Mouse (Mus musculus): ENCODE measurements around the gene Toporsl. TPM values are rescaled to one million over a fixed set of nuclear protein-coding genes. Genes with fewer than 3 reads are reported as not detected.

Gene Toporsl
- polyA plus RNA-seq, 1 experiment, result not detected

GRCm38 (mm10) chr4:52598180-52598881 is 2.3 kb downstream of the Toporsl start:
- 36% methylated on average over 7 of the region's 7 CpGs for WGBS
- no peak for DNase-seq

GRCm38 (mm10) chr4:52606923-52607322 is 10.8 kb downstream of the Toporsl start:
- 38% methylated on average over 3 of the region's 3 CpGs for WGBS
- no peaks in the 10 kb centered on the region for H3K27me3 ChIP-seq (replicated peaks; ENCODE audit: control insufficient read depth, insufficient read depth, low read length)
- no peaks in the 10 kb centered on the region for H3K36me3 ChIP-seq (ENCODE audit: control insufficient read depth, insufficient read depth, low read length)
- TF ChIP-seq POLR2A (IDR thresholded peaks at IDR 0.05; ENCODE audit: low read depth, low read length) (no peak), CTCF (conservative IDR thresholded peaks at IDR 0.05; ENCODE audit: insufficient read depth, insufficient read length, low read depth, low read length) (no peak)
- no peak for DNase-seq
- H3K4me1 ChIP-seq (ENCODE audit: control insufficient read depth, insufficient read depth, low read length), result no peaks in the 10 kb centered on the region
- H3K27ac ChIP-seq (ENCODE audit: insufficient read depth, low read depth, low read length), result no peak overlapping the region
- H3K4me3 ChIP-seq (ENCODE audit: insufficient read depth, low read depth, low read length), result no peak overlapping the region

More at GRCm38 (mm10) chr4:52598180-52598881, 2.3 kb downstream of the Toporsl start:
- no peaks in the 10 kb centered on the region for H3K36me3 ChIP-seq (ENCODE audit: control insufficient read depth, insufficient read depth, low read length)
- no peaks in the 10 kb centered on the region for H3K4me1 ChIP-seq (ENCODE audit: control insufficient read depth, insufficient read depth, low read length)
- TF ChIP-seq CTCF (conservative IDR thresholded peaks at IDR 0.05; ENCODE audit: insufficient read depth, insufficient read length, low read depth, low read length) (no peak), POLR2A (IDR thresholded peaks at IDR 0.05; ENCODE audit: low read depth, low read length) (no peak)
- no peaks in the 10 kb centered on the region for H3K27me3 ChIP-seq (replicated peaks; ENCODE audit: control insufficient read depth, insufficient read depth, low read length)
- no peak overlapping the region for H3K27ac ChIP-seq (ENCODE audit: insufficient read depth, low read depth, low read length)
- H3K4me3 ChIP-seq (ENCODE audit: insufficient read depth, low read depth, low read length), result no peak overlapping the region

GRCm38 (mm10) chr4:52634986-52635385 is 38.9 kb downstream of the Toporsl start:
- 74% methylated on average over 6 of the region's 6 CpGs for WGBS
- Histone ChIP-seq H3K27ac (ENCODE audit: insufficient read depth, low read depth, low read length) (no peak overlapping the region), H3K36me3 (ENCODE audit: control insufficient read depth, insufficient read depth, low read length) (no peaks in the 10 kb centered on the region), H3K27me3 (replicated peaks; ENCODE audit: control insufficient read depth, insufficient read depth, low read length) (no peaks in the 10 kb centered on the region), H3K4me1 (ENCODE audit: control insufficient read depth, insufficient read depth, low read length) (no peaks in the 10 kb centered on the region), H3K4me3 (ENCODE audit: insufficient read depth, low read depth, low read length) (no peak overlapping the region)
- DNase-seq, result no peak
- TF ChIP-seq POLR2A (IDR thresholded peaks at IDR 0.05; ENCODE audit: low read depth, low read length), result no peak
- TF ChIP-seq CTCF (conservative IDR thresholded peaks at IDR 0.05; ENCODE audit: insufficient read depth, insufficient read length, low read depth, low read length), result no peak

GRCm38 (mm10) chr4:52647791-52648190 is 51.7 kb downstream of the Toporsl start:
- no peak for DNase-seq
- Histone ChIP-seq H3K27ac (ENCODE audit: insufficient read depth, low read depth, low read length) (no peak overlapping the region), H3K4me3 (ENCODE audit: insufficient read depth, low read depth, low read length) (no peak overlapping the region), H3K4me1 (ENCODE audit: control insufficient read depth, insufficient read depth, low read length) (no peaks in the 10 kb centered on the region), H3K36me3 (ENCODE audit: control insufficient read depth, insufficient read depth, low read length) (no peaks in the 10 kb centered on the region), H3K27me3 (replicated peaks; ENCODE audit: control insufficient read depth, insufficient read depth, low read length) (no peaks in the 10 kb centered on the region)
- TF ChIP-seq POLR2A (IDR thresholded peaks at IDR 0.05; ENCODE audit: low read depth, low read length) (no peak), CTCF (conservative IDR thresholded peaks at IDR 0.05; ENCODE audit: insufficient read depth, insufficient read length, low read depth, low read length) (no peak)
- WGBS, result 21% methylated on average over 4 of the region's 4 CpGs

GRCm38 (mm10) chr4:52659701-52660100 is 63.6 kb downstream of the Toporsl start:
- Histone ChIP-seq H3K27ac (ENCODE audit: insufficient read depth, low read depth, low read length) (no peak overlapping the region), H3K4me3 (ENCODE audit: insufficient read depth, low read depth, low read length) (no peak overlapping the region), H3K36me3 (ENCODE audit: control insufficient read depth, insufficient read depth, low read length) (no peaks in the 10 kb centered on the region), H3K27me3 (replicated peaks; ENCODE audit: control insufficient read depth, insufficient read depth, low read length) (no peaks in the 10 kb centered on the region), H3K4me1 (ENCODE audit: control insufficient read depth, insufficient read depth, low read length) (no peaks in the 10 kb centered on the region)
- no peak for TF ChIP-seq POLR2A (IDR thresholded peaks at IDR 0.05; ENCODE audit: low read depth, low read length)
- no peak for TF ChIP-seq CTCF (conservative IDR thresholded peaks at IDR 0.05; ENCODE audit: insufficient read depth, insufficient read length, low read depth, low read length)
- DNase-seq, result no peak

GRCm38 (mm10) chr4:52660701-52661117 is 64.6 kb downstream of the Toporsl start:
- H3K27me3 ChIP-seq (replicated peaks; ENCODE audit: control insufficient read depth, insufficient read depth, low read length), result no peaks in the 10 kb centered on the region
- no peak overlapping the region for H3K27ac ChIP-seq (ENCODE audit: insufficient read depth, low read depth, low read length)
- no peaks in the 10 kb centered on the region for H3K36me3 ChIP-seq (ENCODE audit: control insufficient read depth, insufficient read depth, low read length)
- H3K4me3 ChIP-seq (ENCODE audit: insufficient read depth, low read depth, low read length), result no peak overlapping the region
- no peaks in the 10 kb centered on the region for H3K4me1 ChIP-seq (ENCODE audit: control insufficient read depth, insufficient read depth, low read length)
- TF ChIP-seq POLR2A (IDR thresholded peaks at IDR 0.05; ENCODE audit: low read depth, low read length) (no peak), CTCF (conservative IDR thresholded peaks at IDR 0.05; ENCODE audit: insufficient read depth, insufficient read length, low read depth, low read length) (no peak)
- no peak for DNase-seq
- 47% methylated on average over 3 of the region's 3 CpGs for WGBS

GRCm38 (mm10) chr4:52661311-52661710 is 65.2 kb downstream of the Toporsl start:
- Histone ChIP-seq H3K4me1 (ENCODE audit: control insufficient read depth, insufficient read depth, low read length) (no peaks in the 10 kb centered on the region), H3K27me3 (replicated peaks; ENCODE audit: control insufficient read depth, insufficient read depth, low read length) (no peaks in the 10 kb centered on the region), H3K27ac (ENCODE audit: insufficient read depth, low read depth, low read length) (no peak overlapping the region), H3K4me3 (ENCODE audit: insufficient read depth, low read depth, low read length) (no peak overlapping the region), H3K36me3 (ENCODE audit: control insufficient read depth, insufficient read depth, low read length) (no peaks in the 10 kb centered on the region)
- TF ChIP-seq CTCF (conservative IDR thresholded peaks at IDR 0.05; ENCODE audit: insufficient read depth, insufficient read length, low read depth, low read length), result no peak
- TF ChIP-seq POLR2A (IDR thresholded peaks at IDR 0.05; ENCODE audit: low read depth, low read length), result no peak
- no peak for DNase-seq
- WGBS, result 88% methylated on average over 5 of the region's 5 CpGs

Other genes starting within 250 kb of the Toporsl start
- gene Smc2, start 157.0 kb upstream of the Toporsl start, polyA plus RNA-seq (2012; rRNA removed), result 0.84 and 1.1 TPM in 2 replicates
- 1.7 TPM in 1 of 2 replicates, not detected in the other for gene Vma21-ps, start 99.0 kb upstream of the Toporsl start, polyA plus RNA-seq (2012; rRNA removed)
- gene Olfr275, start 218.3 kb downstream of the Toporsl start, polyA plus RNA-seq (2012; rRNA removed), result not detected in 2 replicates

Measured in kidney, adult 2 months (tissue).